Mouse (Mus musculus): Measurements from ENCODE around the gene Slc10a6. TPM values are rescaled to one million over a fixed set of nuclear protein-coding genes. Genes with fewer than 3 reads are reported as not detected.
A peak's percentile ranks its signal among the peaks of the same experiment; 100 is the strongest.

The Slc10a6 gene
- polyA plus RNA-seq (2012; rRNA removed) = 0.04 TPM in 1 of 2 replicates, not detected in the other

GRCm38 (mm10) chr5:103629111-103629764 lies at the start of gene Slc10a6:
TSS of gene Slc10a6 (minus strand) at chr5:103629403.
- H3K4me3 ChIP-seq (ENCODE audit: insufficient read depth, low read length) = no peak within 1 kb of the TSS
- TF ChIP-seq POLR2A (IDR thresholded peaks at IDR 0.05; ENCODE audit: extremely low read depth, insufficient read depth, low read length) (no peak), CTCF (IDR thresholded peaks at IDR 0.05; ENCODE audit: extremely low read depth, insufficient read depth, low read length) (no peak)
- no peaks in the 10 kb centered on the region for H3K4me1 ChIP-seq (ENCODE audit: control insufficient read depth, insufficient read depth, low read length)
- H3K27ac ChIP-seq (ENCODE audit: insufficient read depth, low read length) = no peak within 1 kb of the TSS

GRCm38 (mm10) chr5:103678974-103679373 lies 49.8 kb upstream of the Slc10a6 start:
- Histone ChIP-seq H3K27ac (ENCODE audit: insufficient read depth, low read length) (no peak overlapping the region), H3K4me1 (ENCODE audit: control insufficient read depth, insufficient read depth, low read length) (no peaks in the 10 kb centered on the region), H3K4me3 (ENCODE audit: insufficient read depth, low read length) (no peak overlapping the region)
- TF ChIP-seq CTCF (IDR thresholded peaks at IDR 0.05; ENCODE audit: extremely low read depth, insufficient read depth, low read length) = no peak
- TF ChIP-seq POLR2A (IDR thresholded peaks at IDR 0.05; ENCODE audit: extremely low read depth, insufficient read depth, low read length) = no peak

- TF ChIP-seq CTCF (IDR thresholded peaks at IDR 0.05; ENCODE audit: extremely low read depth, insufficient read depth, low read length) (no peak), POLR2A (IDR thresholded peaks at IDR 0.05; ENCODE audit: extremely low read depth, insufficient read depth, low read length) (no peak)
- Histone ChIP-seq H3K4me1 (ENCODE audit: control insufficient read depth, insufficient read depth, low read length) (no peaks in the 10 kb centered on the region), H3K27ac (ENCODE audit: insufficient read depth, low read length) (no peak overlapping the region), H3K4me3 (ENCODE audit: insufficient read depth, low read length) (no peak overlapping the region)
Measured at GRCm38 (mm10) chr5:103677894-103678293, 48.7 kb upstream of the Slc10a6 start.

GRCm38 (mm10) chr5:103676289-103676881 lies 47.2 kb upstream of the Slc10a6 start:
- Histone ChIP-seq H3K27ac (ENCODE audit: insufficient read depth, low read length) (no peak overlapping the region), H3K4me3 (ENCODE audit: insufficient read depth, low read length) (no peak overlapping the region), H3K4me1 (ENCODE audit: control insufficient read depth, insufficient read depth, low read length) (no peaks in the 10 kb centered on the region)
- TF ChIP-seq POLR2A (IDR thresholded peaks at IDR 0.05; ENCODE audit: extremely low read depth, insufficient read depth, low read length) = no peak
- TF ChIP-seq CTCF (IDR thresholded peaks at IDR 0.05; ENCODE audit: extremely low read depth, insufficient read depth, low read length) = no peak

DNA sequence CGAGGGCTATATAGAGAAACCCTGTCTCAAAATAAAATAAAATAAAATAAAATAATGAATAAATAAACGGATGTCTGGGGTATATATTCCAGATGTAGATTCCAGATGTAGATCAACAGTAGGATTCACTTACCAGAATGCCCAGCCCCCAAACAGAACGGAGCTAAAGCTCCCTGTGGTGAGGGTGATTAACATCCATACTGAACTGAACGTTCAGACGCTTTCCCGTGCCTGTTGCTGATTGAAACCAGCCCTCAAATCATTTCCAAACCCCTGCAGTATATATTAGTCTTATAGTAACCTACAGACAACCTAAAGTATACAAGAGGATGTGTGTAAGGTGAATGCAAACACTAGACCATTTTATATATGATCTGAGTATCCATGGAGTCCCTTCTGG lies 45.3 kb upstream of the Slc10a6 start:
- TF ChIP-seq POLR2A (IDR thresholded peaks at IDR 0.05; ENCODE audit: extremely low read depth, insufficient read depth, low read length) (no peak), CTCF (IDR thresholded peaks at IDR 0.05; ENCODE audit: extremely low read depth, insufficient read depth, low read length) (no peak)
- Histone ChIP-seq H3K4me1 (ENCODE audit: control insufficient read depth, insufficient read depth, low read length) (no peaks in the 10 kb centered on the region), H3K4me3 (ENCODE audit: insufficient read depth, low read length) (no peak overlapping the region), H3K27ac (ENCODE audit: insufficient read depth, low read length) (no peak overlapping the region)

DNA sequence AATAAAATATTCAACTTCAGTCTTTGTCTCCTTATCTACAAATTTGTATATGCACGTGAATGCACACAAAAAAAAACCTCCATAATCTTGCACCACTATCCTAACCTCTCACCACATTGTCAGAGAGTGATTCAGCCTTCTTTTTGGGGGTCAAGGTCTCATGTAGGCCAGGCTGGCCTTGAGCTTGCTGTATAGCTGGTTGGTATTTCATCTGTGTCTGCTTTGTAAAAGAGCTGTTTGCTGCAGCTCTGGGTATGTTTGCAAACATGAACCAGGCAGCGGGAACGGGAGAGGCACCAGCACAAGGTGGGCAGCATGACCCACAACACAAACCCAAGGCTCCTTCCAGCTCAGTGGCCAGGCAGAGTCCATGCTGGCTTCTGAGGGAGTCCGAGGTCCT lies 44.4 kb upstream of the Slc10a6 start:
- Histone ChIP-seq H3K27ac (ENCODE audit: insufficient read depth, low read length) (no peak overlapping the region), H3K4me1 (ENCODE audit: control insufficient read depth, insufficient read depth, low read length) (no peaks in the 10 kb centered on the region), H3K4me3 (ENCODE audit: insufficient read depth, low read length) (no peak overlapping the region)
- TF ChIP-seq POLR2A (IDR thresholded peaks at IDR 0.05; ENCODE audit: extremely low read depth, insufficient read depth, low read length) (no peak), CTCF (IDR thresholded peaks at IDR 0.05; ENCODE audit: extremely low read depth, insufficient read depth, low read length) (no peak)

DNA sequence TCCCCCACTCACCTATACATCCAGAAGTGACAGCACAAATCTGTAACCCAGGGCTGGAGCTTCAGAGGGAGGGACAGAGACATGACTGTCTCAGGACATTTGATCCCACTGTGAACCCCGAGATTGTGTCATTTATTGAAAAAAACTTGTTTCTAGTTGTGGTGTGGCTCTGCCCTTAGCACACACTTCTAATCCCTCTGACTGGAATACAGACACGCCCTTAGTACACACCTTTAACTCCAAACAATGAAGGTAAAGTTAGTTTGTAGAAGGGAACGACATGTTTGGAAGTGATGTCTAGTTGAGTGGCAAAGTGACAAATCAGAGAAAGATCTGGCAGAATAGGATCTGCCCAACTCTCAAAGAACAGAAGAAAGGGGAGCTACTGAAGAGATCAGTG lies 42.7 kb upstream of the Slc10a6 start:
- TF ChIP-seq CTCF (IDR thresholded peaks at IDR 0.05; ENCODE audit: extremely low read depth, insufficient read depth, low read length) (no peak), POLR2A (IDR thresholded peaks at IDR 0.05; ENCODE audit: extremely low read depth, insufficient read depth, low read length) (no peak)
- Histone ChIP-seq H3K27ac (ENCODE audit: insufficient read depth, low read length) (no peak overlapping the region), H3K4me1 (ENCODE audit: control insufficient read depth, insufficient read depth, low read length) (no peaks in the 10 kb centered on the region), H3K4me3 (ENCODE audit: insufficient read depth, low read length) (no peak overlapping the region)

DNA sequence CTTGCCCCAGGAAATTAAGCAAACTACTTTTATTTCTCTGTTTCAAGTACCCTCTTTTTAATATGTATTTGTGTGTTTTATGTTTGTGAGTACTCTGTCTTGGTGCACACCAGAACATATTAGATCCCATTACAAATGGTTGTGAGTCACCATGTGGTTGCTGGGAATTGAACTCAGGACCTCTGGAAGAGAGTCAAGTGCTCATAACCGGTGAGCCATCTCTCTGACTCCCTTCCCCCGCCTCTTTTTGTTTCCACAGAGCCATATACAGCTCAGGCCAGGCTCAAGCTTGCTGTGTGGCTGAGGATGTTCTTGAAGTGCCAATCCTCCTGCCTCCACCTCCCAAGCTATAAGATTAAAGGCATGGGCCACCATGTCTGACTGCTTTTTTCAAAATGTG lies 36.7 kb upstream of the Slc10a6 start:
- no peak for TF ChIP-seq CTCF (IDR thresholded peaks at IDR 0.05; ENCODE audit: extremely low read depth, insufficient read depth, low read length)
- TF ChIP-seq POLR2A (IDR thresholded peaks at IDR 0.05; ENCODE audit: extremely low read depth, insufficient read depth, low read length) = no peak

DNA sequence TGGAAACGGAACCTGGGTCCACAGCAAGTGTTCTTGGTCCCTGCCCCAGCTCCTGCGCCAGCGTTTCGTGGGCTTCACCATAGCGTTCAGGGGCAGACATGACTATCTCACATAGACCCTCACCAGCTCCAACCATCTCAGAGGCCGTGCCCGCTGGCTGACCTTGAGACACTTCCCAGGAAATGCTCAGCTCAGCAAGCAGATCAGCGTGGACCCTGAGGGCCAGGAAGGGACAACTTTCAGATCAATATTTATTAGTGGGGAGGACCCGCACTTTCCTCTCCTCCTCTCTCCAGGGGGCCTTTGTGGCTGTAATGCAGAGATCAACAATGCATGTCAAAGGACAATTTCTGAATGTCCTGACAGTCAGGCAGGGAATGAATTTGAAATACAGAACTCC lies 35.7 kb upstream of the Slc10a6 start:
- Histone ChIP-seq H3K4me3 (ENCODE audit: insufficient read depth, low read length) (no peak overlapping the region), H3K27ac (ENCODE audit: insufficient read depth, low read length) (no peak overlapping the region), H3K4me1 (ENCODE audit: control insufficient read depth, insufficient read depth, low read length) (no peaks in the 10 kb centered on the region)
- TF ChIP-seq POLR2A (IDR thresholded peaks at IDR 0.05; ENCODE audit: extremely low read depth, insufficient read depth, low read length) (no peak), CTCF (IDR thresholded peaks at IDR 0.05; ENCODE audit: extremely low read depth, insufficient read depth, low read length) (no peak)

More for the DNA sequence above, 36.7 kb upstream of the Slc10a6 start:
- Histone ChIP-seq H3K4me1 (ENCODE audit: control insufficient read depth, insufficient read depth, low read length) (no peaks in the 10 kb centered on the region), H3K4me3 (ENCODE audit: insufficient read depth, low read length) (no peak overlapping the region), H3K27ac (ENCODE audit: insufficient read depth, low read length) (no peak overlapping the region)

GRCm38 (mm10) chr5:103659571-103659970 lies 30.4 kb upstream of the Slc10a6 start:
- TF ChIP-seq CTCF (IDR thresholded peaks at IDR 0.05; ENCODE audit: extremely low read depth, insufficient read depth, low read length) (0 out of 2 replicates have a peak, but pooled peaks have one; percentile 4), POLR2A (IDR thresholded peaks at IDR 0.05; ENCODE audit: extremely low read depth, insufficient read depth, low read length) (no peak)
- Histone ChIP-seq H3K27ac (ENCODE audit: insufficient read depth, low read length) (no peak overlapping the region), H3K4me3 (ENCODE audit: insufficient read depth, low read length) (no peak overlapping the region), H3K4me1 (ENCODE audit: control insufficient read depth, insufficient read depth, low read length) (no peaks in the 10 kb centered on the region)
